Mouse (Mus musculus): Measurements from ENCODE around the gene Tex26.

Gene Tex26

GRCm38 (mm10) chr5:149439531-149440179 lies at the start of gene Tex26:
TSS of gene Tex26 (plus strand) at chr5:149439660.
- DNase-seq (ENCODE audit: extremely low read depth, low read depth) = no peak

GRCm38 (mm10) chr5:149391574-149392375 lies 47.7 kb upstream of the Tex26 start:
- DNase-seq (ENCODE audit: extremely low read depth, low read depth) = peak; percentile 80

- peak; percentile 29 for DNase-seq (ENCODE audit: extremely low read depth, low read depth)
These were observed 47.0 kb upstream of the Tex26 start for GRCm38 (mm10) chr5:149392420-149392988.

DNA sequence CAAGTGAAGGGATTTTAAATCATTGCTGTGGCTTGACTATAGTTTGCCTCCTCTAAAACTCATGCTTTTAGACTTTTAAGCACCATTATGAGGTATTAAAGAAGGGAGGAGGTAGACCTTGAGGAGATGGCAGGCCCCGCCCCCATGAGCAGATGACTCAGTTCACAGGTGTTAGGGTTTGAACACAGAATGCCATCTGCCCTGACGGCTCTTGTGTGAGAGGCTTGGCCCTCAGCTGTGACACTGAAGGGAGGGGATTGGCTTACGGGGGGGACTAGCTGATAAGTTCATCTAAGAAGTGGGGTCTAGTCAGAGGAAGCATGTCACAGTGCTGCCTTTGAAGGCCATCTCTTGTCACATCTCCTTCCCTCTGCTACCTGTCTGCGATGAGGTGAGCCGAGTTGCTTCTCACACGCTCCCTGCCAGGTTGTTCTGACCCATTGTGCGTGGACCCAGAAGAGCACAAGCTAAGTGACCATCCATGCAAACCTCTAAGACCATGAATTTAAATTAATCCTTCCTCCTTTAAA lies 37.9 kb upstream of the Tex26 start:
- DNase-seq (ENCODE audit: extremely low read depth, low read depth) = no peak

- no peak for DNase-seq (ENCODE audit: extremely low read depth, low read depth)
These were observed 37.4 kb upstream of the Tex26 start for GRCm38 (mm10) chr5:149402029-149402428.

GRCm38 (mm10) chr5:149403386-149403785 lies 36.1 kb upstream of the Tex26 start:
- DNase-seq (ENCODE audit: extremely low read depth, low read depth) = no peak

GRCm38 (mm10) chr5:149404710-149405109 lies 34.8 kb upstream of the Tex26 start:
- DNase-seq (ENCODE audit: extremely low read depth, low read depth) = no peak

DNA sequence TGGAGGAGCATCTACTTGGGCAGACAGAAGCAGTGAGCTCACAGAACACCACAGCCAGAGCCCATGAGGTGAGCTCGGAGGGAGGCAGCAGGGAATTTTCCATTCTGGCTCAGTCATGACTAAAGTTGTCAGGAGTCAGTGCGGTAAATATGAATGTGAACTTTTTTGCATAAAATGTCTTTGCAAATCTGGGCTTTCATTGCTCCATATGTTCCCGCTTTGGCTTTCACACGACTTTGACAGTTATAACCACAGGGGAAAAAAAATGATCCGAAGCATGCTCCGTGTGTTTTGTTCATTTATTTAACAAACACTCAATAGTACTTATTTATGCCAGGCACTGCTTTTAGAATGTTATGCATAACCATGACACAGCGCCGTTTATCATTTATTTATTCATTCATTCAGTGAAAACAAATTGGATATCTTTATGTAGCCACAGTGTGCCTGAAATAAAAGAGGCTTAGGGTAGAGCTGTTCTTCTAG lies 32.6 kb upstream of the Tex26 start:
- no peak for DNase-seq (ENCODE audit: extremely low read depth, low read depth)

DNA sequence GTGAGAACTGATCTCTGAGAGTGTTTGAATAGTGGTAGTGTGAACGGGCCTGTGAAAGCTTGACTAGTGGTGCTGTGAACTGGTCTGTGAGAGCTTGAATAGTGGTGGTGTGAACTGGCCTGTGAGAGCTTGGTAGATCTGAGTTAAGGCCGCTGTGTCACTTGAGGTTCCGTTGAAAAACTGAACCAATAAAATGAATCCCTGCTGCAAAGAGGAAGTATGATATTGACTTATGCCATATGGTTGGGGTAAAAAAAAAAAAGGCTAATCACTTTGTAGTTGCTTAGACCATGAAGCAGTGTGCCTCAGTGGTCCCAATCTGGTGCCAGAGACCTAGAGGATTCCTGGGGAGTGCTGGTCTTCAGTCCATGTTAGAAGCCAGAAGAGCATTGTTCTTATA lies 30.0 kb upstream of the Tex26 start:
- DNase-seq (ENCODE audit: extremely low read depth, low read depth) = peak; percentile 36

- no peak for DNase-seq (ENCODE audit: extremely low read depth, low read depth)
These were observed 27.8 kb upstream of the Tex26 start, which contains the start of gene Medag for GRCm38 (mm10) chr5:149411509-149412193. TSS of gene Medag (plus strand) at chr5:149411749.

- DNase-seq (ENCODE audit: extremely low read depth, low read depth) = no peak
These were observed 27.3 kb upstream of the Tex26 start for GRCm38 (mm10) chr5:149412194-149412575.

- DNase-seq (ENCODE audit: extremely low read depth, low read depth) = no peak
These were observed 26.8 kb upstream of the Tex26 start for GRCm38 (mm10) chr5:149412671-149413070.

DNA sequence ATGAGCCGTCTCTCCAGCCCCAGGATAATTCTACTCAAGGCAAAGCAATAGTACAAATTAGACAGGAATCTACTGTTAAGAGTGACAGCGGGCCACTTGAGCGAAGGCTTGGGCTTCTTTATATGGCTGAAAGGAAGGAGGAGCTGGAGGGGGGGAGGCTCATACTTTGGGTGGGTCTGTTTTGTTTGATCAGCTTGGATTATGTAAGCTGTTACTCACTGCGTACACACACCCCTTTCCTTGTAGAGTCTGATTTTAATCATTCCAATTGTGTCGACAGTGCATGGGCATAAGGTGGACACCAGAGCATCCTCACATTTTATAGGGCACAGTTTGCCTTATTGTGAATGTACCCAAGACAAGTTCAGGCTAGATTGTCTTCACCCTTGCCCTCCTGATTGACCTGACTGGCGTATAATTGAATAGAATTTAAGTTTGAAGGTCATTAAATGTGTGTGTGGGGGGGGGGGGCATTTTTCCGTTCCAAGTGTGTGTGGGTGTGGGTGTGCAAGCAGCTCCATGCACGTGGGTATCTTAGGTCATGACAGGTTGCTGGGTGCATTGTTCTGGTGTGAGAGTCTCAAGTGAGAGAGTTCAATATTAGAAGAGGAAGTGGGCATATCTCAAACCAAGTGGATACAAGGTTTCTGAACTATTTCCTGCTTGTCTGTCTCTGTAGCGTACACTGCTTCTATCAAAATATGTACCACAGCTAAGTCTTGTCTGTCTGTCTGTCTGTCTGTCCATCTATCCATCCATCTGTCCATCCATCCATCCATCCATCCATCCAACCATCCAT lies 24.9 kb upstream of the Tex26 start:
- DNase-seq (ENCODE audit: extremely low read depth, low read depth) = no peak

DNA sequence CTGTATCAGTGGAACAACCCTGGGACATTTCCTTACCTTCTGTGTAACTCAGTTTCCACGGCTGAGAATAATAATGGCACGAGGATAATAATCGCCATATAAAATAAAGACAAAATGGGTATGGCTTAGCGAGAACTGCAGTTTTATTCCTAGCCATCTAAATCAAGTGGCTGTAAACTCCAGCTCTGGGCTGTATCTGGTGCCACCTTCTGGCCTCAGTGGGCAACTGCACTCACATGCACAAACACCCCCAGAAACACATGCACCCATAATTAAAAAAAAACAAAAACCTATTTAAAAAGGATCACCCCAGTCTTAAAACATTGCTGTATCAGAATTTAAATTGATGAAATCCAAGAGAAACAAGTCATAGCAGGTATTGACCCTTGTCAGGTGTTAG lies 22.1 kb upstream of the Tex26 start:
- peak; percentile 43 for DNase-seq (ENCODE audit: extremely low read depth, low read depth)

DNA sequence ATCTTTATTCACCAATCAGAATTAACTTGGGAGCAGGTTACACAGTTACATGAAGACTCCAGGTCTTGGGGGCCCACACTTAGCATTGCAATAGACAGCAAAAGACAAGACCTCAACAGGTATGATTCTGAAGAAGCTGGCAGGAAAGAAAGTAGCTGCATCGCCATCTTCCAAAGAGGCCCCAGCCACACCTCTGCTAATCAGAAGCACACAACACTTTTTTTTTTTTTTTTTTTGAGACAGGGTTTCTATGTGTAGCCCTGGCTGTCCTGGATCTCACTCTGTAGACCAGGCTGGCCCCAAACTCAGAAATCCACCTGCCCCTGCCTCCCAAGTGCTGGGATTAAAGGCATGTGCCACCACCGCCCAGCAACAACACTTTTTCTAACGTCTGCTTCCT lies 12.9 kb upstream of the Tex26 start:
- no peak for DNase-seq (ENCODE audit: extremely low read depth, low read depth)

- no peak for DNase-seq (ENCODE audit: extremely low read depth, low read depth)
These were observed 12.0 kb upstream of the Tex26 start for GRCm38 (mm10) chr5:149427277-149428060.

DNA sequence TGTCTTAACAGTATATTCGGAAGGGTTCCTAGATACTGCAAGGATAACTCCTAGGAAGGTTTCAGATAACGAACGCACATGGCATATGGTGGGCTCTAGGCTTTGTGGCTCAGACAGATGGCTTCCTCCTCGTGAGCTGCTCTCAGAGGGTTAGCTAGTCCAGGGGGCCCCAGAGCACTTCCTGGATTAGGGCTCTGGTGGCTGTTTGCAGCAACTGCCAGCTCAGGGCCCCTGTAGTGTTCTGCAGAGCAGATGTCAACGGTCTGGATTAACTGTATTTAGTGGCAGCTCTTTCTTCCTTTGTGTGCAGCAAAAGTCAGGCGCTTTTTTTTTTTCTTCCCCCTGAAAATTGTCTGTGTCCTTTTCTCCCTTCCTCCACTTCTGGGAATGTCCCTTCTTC lies 11.1 kb upstream of the Tex26 start:
- peak; percentile 61 for DNase-seq (ENCODE audit: extremely low read depth, low read depth)

- DNase-seq (ENCODE audit: extremely low read depth, low read depth) = peak; percentile 33
These were observed 10.6 kb upstream of the Tex26 start for GRCm38 (mm10) chr5:149428810-149429255.

- DNase-seq (ENCODE audit: extremely low read depth, low read depth) = no peak
These were observed 9.9 kb upstream of the Tex26 start for GRCm38 (mm10) chr5:149429541-149429940.

GRCm38 (mm10) chr5:149430943-149431342 lies 8.5 kb upstream of the Tex26 start:
- no peak for DNase-seq (ENCODE audit: extremely low read depth, low read depth)
